Mouse (Mus musculus): ENCODE measurements at regions not wholly inside any gene's neighbourhood (a gene's known extent, or its start where the extent isn't known, plus 50 kb on each side); places are given as distances from the start of the nearest gene placed in this dataset.
A peak's percentile ranks its signal among the peaks of the same experiment; 100 is the strongest.

DNA sequence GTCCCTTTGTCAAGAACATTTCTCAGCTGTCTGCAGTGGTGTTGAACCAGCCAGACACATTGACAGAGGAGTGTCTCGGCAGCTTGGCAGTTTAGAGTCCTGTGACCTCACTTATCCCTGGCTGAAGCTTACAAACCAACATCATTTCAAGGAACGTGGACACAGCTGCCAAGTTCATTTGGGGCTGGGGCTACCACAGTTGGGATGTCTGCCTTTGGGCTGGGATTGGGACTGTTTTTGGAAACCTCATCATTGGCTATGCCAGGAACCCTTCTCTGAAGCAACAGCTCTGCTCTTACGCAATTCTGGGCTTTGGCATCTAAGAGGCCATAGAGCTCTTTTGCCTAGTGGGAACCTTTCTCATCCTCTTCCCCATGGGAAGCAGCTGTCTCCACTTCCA, 200.4 kb downstream of the Gm15262 start:
- DNase-seq (ENCODE audit: low spot score in 2 of 2): no peak

DNA sequence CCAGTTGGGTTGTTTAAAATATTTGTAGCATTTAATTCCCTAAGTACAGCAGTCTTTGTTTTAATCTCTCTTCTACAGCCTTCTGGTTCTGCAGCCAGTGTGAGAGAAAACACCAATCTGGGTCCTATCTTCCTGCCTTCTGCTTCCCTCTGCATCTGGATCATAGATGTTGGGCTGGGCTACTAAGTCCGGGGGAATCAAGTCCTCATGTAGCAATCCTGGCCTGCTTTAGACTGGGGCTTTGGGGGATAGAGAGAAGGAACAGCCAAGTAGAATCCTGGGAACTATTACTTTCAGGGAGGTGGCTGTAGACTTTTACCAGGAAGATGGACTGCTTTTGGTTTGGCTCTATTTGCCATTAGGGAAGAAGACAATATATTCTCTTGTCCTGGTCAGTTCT, 205.5 kb upstream of the Rai2 start:
- DNase-seq (ENCODE audit: low spot score in 2 of 2): no peak

DNA sequence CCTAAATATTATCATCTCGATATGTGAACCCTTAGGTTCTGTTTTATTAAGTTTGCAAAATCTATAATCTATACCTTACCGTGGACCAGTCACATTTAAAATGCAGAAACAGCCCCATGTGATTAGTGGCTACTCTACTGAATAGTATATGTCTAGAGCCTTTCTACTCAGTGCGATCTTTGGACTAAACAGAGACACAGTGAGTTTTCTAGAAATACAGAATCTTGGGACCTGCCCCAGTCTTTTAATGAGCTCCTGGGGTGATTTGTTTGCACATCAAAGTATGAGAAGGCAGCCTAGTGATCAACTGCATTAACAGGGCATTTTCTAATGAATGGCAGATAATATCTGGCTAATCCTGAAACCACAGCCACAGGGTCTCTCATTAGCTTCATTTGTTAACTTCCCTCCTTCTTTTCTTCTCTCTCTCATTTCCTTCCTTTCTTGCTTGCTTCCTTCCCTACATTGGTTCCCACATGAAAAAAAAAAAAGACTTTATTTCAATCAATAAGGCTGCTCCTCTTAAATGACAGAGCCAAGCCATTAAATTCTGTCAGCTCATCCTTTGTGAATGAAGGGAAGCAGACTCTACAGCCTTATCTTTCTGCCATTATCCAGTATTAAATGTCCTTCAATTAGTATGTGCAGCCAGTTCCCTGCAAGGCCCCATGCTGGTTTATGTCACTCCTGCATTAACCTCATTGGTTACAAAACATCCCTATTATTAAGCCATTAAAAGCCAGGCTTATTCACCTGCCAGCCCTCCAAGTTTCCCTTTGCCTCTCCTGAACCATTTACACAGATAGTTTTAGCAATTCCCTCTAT, 193.2 kb upstream of the Rai2 start:
- no peak for DNase-seq (ENCODE audit: low spot score in 2 of 2)

DNA sequence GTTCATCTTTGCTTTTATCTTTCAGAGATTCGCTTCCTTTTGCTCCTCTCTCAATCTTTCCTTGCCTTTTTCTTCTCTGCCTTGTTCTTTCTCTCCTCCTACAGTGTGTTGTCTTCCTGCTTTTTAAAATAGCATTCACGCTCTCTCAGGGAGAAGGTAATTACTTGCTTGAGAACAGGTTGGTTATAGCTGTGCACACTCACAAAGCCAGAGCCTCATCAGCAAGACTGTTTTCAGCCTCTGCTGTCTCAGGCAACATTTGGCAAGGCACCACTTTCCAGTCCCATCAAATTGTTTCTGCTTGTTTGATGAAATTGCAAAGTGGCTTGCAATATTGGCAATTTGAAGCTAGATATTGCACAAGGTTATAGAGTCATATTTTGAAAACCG, 192.6 kb upstream of the Rai2 start:
- DNase-seq (ENCODE audit: low spot score in 2 of 2): no peak

DNA sequence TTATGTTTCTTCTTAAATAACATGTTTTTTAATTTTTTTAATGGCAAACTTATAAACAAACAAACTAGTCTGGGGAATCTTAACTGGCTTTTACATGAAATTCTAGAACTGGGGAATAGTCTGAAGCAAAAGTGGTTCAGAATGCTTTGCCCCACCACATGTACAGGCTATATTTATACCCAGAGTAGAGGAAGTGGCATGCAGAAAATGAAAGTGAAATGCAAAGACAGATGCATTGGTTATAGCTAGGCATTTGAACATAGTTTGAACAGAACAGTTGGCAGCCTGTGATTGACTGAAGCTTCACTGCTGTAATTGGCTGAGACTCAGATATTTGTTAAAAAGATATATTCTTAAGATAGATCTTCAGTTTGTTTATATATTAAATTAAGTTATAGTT, 179.6 kb upstream of the Rai2 start:
- no peak for DNase-seq (ENCODE audit: low spot score in 2 of 2)

DNA sequence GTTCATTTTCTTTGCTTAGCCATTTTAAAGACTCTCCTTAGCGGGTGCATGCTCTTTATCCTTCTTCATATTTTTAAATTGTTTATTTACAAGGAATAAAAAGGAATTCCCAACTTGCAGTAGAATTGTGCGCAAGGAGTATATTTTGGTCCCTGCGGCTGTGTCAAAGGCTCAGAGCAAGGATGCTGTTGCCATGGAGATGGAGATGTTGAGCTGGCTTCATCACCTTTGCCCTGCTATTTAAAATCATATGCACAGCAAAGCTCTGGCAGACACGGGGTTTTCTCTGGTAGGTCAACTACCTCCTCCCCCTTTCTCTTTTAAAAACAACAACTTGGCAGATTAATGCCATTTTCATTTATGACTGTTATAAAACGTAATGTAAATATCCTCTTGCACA, 160.0 kb upstream of the Rai2 start:
- no peak for DNase-seq (ENCODE audit: low spot score in 2 of 2)

DNA sequence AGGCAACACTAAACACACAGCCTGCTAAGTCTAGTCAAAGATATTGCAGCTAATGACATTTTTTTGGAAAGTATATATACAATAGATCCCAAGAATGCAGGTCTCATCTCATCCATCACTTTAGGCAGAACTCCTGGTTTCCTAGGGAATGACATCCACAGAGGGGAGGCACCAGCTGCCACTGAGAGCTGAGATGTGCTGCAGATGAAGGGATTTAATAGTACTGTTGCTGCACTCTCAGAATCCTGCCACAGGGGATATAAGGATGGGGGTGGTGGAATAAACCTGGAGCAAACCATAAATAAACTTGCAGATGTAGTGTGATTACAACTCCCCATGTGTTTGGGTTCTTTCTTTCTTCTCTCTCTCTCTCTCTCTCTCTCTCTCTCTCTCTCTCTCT, 158.4 kb upstream of the Rai2 start:
- DNase-seq (ENCODE audit: low spot score in 2 of 2): no peak

DNA sequence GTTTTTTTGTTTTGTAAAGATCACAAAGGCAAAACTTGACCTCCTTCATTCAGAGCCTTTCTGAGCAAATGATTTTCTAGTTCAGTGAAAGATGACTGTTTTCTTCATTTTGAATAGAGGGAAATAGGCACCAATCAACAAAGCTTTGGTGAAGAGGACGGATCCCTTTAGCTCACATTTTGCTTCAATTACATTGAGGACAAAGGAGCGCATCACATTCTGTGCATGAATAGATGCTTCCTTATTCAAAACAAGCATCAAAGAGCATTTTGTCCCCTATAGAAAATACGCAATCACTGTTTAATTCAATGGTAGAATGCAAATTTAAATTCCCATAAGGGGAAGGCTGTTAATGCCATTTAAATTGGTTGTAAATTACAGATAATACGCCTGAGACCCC, 150.4 kb upstream of the Rai2 start:
- DNase-seq (ENCODE audit: low spot score in 2 of 2): no peak

DNA sequence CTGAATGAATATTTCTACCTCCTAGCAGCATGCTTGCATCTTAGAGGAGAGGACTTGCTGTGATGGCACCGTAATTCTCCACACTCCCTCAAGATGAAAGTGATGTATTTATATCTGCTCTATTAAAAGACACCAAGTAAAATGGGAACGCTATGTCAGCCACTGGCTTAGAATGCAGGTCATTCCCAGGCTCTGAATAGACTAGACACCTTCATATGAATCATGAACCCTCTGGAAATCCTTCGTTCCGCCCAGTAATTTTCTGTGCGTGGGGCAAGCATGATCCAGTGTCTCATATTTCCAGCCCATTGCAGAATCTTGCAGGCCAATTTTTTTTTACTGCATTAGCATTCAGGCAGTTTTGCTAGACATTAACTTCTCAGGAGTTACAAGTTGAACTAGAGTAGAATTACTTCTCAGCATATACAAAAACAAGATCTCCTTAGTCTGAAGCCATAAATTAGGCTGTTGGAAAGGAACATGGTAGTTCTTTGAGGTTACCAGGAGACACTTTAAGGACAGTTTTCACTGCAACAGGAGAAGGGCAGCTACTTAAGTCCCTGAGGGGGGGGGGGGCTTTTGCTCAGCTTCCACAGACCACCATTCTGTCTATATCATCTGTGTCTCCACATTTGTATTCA, 134.7 kb upstream of the Rai2 start:
- no peak for DNase-seq (ENCODE audit: low spot score in 2 of 2)

DNA sequence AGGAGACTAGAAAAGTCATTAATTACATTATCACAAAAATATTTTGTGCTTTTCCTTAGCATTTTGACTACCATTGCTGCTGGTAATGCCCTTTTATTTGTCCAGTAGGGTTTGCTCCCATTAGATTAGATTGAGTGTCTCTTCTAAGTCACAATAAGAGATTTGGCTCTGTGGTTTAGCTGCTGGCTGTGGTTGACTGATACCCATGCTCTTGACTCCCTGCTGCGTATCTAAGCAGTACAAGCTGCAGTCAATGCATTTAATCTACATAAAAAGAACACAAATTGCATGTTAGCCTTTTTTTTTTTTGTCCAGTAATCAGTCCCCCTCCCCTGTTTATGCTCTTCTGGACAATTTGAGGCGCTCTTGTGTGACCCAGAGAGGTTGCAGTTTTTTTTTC, 133.0 kb upstream of the Rai2 start:
- DNase-seq (ENCODE audit: low spot score in 2 of 2): no peak

DNA sequence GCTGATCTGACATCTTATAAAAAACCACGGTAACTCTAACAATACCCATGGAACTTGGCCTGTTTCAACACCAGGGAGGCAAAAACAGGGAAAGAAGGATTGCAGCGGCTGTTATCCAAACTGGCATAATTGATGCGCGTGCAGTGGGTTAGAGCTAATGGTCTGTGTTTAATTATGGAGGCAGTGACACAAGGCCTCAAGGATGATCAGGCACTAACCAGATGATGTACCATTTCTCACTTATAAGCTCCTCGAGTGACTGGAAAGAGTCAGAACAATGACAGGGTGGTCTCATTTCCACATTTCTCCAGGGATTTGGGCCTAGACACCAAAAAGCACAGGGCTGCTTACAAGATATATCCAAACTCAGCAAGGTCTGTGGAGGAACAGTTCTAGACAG, 83.0 kb upstream of the Rai2 start:
- no peak for DNase-seq (ENCODE audit: low spot score in 2 of 2)

DNA sequence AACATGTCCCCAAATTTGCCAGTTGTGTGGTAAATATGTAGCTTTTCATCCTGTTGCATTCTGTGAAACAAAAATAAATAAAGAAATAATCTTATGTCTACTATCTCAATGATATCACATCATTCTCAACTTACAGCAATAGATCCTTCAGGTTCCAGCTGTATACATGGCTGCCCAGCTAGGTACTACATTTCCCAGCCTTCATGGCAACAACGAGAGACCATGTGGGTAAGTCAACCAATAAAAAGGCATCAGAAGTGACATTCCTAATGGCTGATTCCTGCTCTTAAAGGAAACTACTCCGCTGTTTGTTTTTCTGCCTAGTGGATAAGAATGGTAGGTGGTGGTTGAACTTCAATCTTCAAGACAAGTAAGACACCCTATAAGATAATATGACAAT, 82.5 kb upstream of the Rai2 start:
- peak in 1 of 2 experiments; percentile 43 for DNase-seq (ENCODE audit: low spot score in 2 of 2)

DNA sequence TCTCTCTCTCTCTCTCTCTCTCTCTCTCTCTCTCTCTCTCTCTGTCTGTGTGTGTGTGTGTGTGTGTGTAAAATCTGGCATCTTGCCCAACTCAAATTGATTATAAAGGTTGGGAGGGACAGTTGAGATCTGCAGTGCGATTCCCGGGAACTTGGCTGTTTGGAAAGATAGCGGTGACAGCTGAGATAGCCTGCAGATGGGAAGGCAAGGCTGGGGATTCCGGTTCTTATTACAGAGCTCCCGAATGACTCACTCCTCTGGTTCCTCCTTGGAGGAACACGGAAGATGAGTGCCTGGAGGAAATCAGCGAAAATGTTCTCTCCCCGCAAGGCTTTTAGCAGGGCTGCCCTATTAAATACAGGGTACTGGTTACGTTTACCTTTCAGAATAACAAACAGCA, 81.2 kb upstream of the Rai2 start:
- DNase-seq (ENCODE audit: low spot score in 2 of 2): peak; percentile 26 to 35

DNA sequence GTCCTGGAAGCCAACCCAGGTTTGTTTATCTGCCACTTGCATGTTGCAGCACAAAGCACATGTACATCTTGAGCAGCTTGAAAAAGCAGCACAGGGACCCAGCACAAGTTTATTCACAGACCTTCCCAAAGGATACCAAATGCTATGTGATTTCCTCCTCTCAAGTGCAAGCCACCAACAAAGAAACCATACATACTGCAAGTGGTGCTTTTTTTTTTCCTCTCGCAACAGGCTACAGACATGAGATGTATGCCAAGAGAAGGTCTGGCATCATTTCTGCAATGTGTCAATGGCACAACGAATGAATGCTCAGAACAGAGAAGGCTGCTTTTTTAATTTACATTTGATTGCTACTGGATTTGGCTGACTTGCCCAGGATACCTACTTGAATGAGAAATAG, 63.8 kb upstream of the Rai2 start:
- DNase-seq (ENCODE audit: low spot score in 2 of 2): no peak

DNA sequence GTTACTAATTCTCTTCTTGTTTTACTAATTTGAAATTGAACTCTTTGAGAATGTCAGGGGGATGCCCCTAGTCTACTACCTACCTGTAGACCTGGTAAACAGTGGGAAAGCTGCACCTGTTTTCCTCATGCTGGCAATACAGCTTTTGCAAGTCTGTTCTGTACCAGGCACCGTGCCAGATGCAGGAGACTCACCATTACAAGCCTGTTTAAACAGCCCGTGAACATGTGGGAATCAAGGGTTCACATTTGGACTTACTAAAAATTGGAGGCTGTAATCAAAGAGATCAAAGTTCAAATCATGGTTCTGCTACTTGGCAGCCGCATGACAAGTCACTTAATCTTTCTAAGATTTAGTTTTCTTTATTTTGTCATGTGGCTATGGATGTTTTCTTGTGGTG, 56.8 kb upstream of the Rai2 start:
- no peak for DNase-seq (ENCODE audit: low spot score in 2 of 2)

DNA sequence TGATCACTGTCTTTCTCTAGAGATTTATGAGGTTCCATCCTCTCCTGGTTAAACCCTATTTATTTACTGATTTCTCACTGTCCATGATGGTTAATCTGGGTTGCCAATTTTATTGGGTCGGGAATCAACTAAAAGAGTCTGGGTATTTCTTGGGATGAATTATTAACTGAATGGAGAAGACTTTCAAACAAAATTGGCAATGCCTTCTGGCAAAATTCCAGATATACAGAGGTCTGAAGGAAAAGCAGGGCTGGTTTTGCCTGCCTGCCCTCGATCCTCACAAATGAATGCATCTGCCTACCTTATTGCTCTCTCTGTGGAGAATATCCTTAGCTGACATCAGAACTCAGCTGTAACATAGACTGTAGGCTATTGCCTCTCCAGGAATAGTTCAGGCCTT, 54.9 kb upstream of the Rai2 start:
- DNase-seq (ENCODE audit: low spot score in 2 of 2): no peak

Measured in right cerebral cortex, postnatal 10 days (tissue).